Mouse (Mus musculus) heart, embryonic 13.5 days (tissue): ENCODE results near the gene Rgs6. TPM values are rescaled to one million over a fixed set of nuclear protein-coding genes. Genes with fewer than 3 reads are reported as not detected.

ENCODE experiments used
- ATAC-seq: fragments of 200-750 bp; cut with Nextera tagmentation; 2 replicates; pipeline ENCODE4 v1.8.0; 2017; ENCODE audit warnings: moderate TSS enrichment; ENCODE audit not compliant: insufficient number of reproducible peaks, low FRiP score, low TSS enrichment; ENCODE audit errors: extremely low read depth
- H3K27ac ChIP-seq: fragments of 300-500 bp; sonication (generic); replicated peaks from 2 replicates; pipeline ENCODE4 v1.5.1; 2015; ENCODE audit warnings: moderate library complexity, mild to moderate bottlenecking, inconsistent platforms
- H3K27me3 ChIP-seq: fragments of 300-500 bp; sonication (generic); replicated peaks from 2 replicates; pipeline ENCODE4 v1.6.1; 2015; ENCODE audit warnings: mild to moderate bottlenecking, inconsistent platforms
- H3K36me3 ChIP-seq: fragments of 300-500 bp; sonication (generic); 2 replicates; pipeline ENCODE4 v1.6.1; 2015; ENCODE audit warnings: mild to moderate bottlenecking, inconsistent platforms
- H3K4me1 ChIP-seq: fragments of 300-500 bp; sonication (generic); 2 replicates; pipeline ENCODE4 v1.6.1; 2015; ENCODE audit warnings: inconsistent platforms
- H3K4me2 ChIP-seq: fragments of 300-500 bp; sonication (generic); 2 replicates; pipeline ENCODE4 v1.6.1; 2015; ENCODE audit warnings: inconsistent platforms, mild to moderate bottlenecking, moderate library complexity
- H3K4me3 ChIP-seq: fragments of 300-500 bp; sonication (generic); 2 replicates; pipeline ENCODE4 v1.5.1; 2015; ENCODE audit warnings: moderate library complexity, mild to moderate bottlenecking, inconsistent platforms
- H3K9ac ChIP-seq: fragments of 300-500 bp; sonication (generic); 2 replicates; pipeline ENCODE4 v1.6.1; 2015; ENCODE audit warnings: inconsistent platforms, mild to moderate bottlenecking, moderate library complexity
- H3K9me3 ChIP-seq: fragments of 300-500 bp; sonication (generic); 2 replicates; pipeline ENCODE4 v1.6.1; 2016; ENCODE audit warnings: inconsistent platforms
- WGBS: fragments of 180-500 bp; shearing (Covaris S2); methylation state at CpG from one replicate; pipeline ENCODE4 v1.1.7; 2015; ENCODE audit warnings: mixed read lengths; 5-methylcytosine and 5-hydroxymethylcytosine counted together
- polyA plus RNA-seq: library from polyadenylated mRNA; unstranded; fragments of >200 nt; fragmentation: Nextera tagmentation; extraction: Ambion mirVana; gene quantifications from 2 replicates; pipeline ENCODE4 v1.2.1, GENCODE M21; 2015

The Rgs6 gene
- polyA plus RNA-seq, 1 experiment from 2014 or later = 13.6 TPM

DNA sequence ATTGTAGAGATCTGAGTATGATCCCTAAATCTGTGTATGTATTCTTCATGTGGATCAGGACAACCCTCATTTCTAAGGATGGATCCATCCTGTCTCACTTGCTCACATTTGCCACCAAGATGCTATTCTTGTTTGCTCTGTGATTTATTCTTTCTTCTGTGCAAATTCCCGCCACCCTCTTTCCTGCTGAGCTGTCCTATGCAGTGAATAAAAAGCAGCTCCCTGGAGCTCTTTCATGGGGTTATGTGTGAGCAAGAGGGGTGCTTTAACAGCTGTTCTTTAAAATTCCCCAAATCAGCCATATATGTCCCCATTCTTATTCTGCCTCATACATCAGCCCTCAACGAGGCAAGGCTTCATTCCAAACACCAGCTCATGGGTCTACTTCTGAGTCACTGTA lies 277.6 kb downstream of the Rgs6 start:
- no peak overlapping the region for H3K4me3 ChIP-seq
- H3K4me1 ChIP-seq = no peaks in the 10 kb centered on the region
- no peaks in the 10 kb centered on the region for H3K9me3 ChIP-seq
- H3K9ac ChIP-seq = no peak overlapping the region
- WGBS = 64% methylated on average over 2 of the region's 2 CpGs
- H3K27ac ChIP-seq = no peak overlapping the region
- no peaks in the 10 kb centered on the region for H3K36me3 ChIP-seq
- no peak for ATAC-seq
- no peak overlapping the region for H3K4me2 ChIP-seq
- H3K27me3 ChIP-seq = no peaks in the 10 kb centered on the region

DNA sequence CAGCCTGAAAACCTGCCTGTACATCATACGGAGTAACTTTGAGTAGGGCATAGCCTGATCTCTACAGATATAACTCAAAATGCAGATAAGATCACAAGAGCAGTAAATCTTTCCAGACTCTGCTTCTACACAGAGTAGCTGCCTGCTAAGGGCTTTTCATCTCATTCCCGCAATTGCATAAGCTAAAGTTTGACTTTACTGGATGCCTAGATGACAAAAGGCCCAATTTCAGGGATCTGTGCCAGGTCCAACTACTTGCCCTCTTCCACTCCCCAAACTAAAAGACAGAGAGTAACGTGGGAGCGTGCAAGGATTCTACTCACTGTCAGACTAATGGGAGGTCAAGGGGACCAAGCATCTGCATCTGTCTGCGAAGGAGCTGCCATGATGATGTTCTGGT lies 292.6 kb downstream of the Rgs6 start:
- WGBS = 80% methylated on average over 5 of the region's 5 CpGs
- peaks cover 4% of the 10 kb centered on the region; the same call in 1 of the 2 replicates for H3K4me1 ChIP-seq
- H3K4me3 ChIP-seq = no peak overlapping the region
- ATAC-seq = no peak
- H3K9me3 ChIP-seq = no peaks in the 10 kb centered on the region
- H3K36me3 ChIP-seq = no peaks in the 10 kb centered on the region
- no peaks in the 10 kb centered on the region for H3K27me3 ChIP-seq
- no peak overlapping the region for H3K27ac ChIP-seq
- no peak overlapping the region for H3K9ac ChIP-seq
- H3K4me2 ChIP-seq = no peak overlapping the region

DNA sequence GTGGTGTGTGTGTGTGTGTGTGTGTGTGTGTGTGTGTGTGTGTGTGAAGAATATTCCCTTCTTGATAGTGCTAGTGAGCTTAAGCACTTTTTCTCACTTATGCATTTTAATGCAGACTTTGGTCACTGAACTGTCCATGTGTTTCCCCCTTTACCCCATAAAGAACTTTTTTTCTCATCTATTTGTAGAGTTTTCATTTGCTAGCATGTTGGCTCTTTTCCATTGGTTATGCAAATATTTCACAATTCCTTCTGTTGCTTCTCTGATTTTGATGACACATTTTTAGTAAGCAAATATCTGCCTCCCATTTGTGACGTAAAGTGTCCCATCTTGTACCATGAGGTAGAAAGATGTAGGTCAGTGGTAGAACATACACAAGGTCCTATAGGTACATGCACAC lies 295.0 kb downstream of the Rgs6 start:
- ATAC-seq = no peak
- WGBS = 100% methylated on average over 1 of the region's 1 CpGs
- Histone ChIP-seq H3K36me3 (no peaks in the 10 kb centered on the region), H3K4me1 (peaks cover 4% of the 10 kb centered on the region; the same call in 1 of the 2 replicates), H3K4me3 (no peak overlapping the region), H3K27me3 (no peaks in the 10 kb centered on the region), H3K9ac (no peak overlapping the region), H3K27ac (no peak overlapping the region), H3K9me3 (no peaks in the 10 kb centered on the region), H3K4me2 (no peak overlapping the region)

DNA sequence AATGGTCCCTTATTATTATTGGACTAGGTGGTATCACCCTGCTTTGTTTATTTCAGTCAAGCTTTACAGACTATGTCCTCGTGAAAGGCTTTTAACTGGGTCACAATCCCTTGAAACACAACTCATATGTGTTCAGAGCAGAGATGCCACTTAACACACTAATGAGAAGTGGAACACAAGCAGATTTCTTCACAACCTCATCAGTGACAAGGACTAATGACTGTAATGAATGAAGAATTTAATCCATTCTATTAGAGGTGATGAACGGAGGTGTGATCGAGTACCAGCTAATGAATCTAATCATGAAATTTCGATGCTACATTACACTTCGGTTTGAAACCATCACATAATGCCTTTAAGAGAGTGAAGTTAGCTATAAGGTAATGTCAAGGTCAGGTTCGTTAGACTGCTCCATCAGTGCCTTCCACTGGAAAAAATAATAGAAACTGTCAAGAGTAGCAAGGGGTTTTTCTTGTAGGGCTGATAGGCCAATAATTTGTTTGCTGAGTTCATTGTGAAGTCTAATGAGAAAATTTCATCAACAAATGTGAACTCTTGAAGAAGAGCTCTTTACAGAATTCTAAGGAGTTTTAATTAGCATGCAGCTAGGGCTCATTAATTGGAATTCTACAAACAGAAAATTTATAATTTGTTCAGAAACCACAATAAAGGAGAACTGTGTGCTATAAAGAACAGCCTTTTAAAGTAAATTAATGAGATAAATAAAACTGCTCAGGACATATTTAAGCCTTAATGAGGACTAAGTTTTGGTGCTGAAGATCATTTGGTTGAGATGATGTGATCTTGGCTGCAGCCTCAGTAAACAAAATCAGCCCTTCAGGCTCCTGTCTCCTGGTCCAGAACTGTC lies 307.1 kb downstream of the Rgs6 start:
- no peak overlapping the region for H3K4me3 ChIP-seq
- H3K27me3 ChIP-seq = no peaks in the 10 kb centered on the region
- WGBS = 79% methylated on average over 6 of the region's 6 CpGs
- ATAC-seq = no peak
- H3K9me3 ChIP-seq = no peaks in the 10 kb centered on the region
- no peak overlapping the region for H3K4me2 ChIP-seq
- H3K9ac ChIP-seq = no peak overlapping the region
- H3K4me1 ChIP-seq = peaks cover 14% of the 10 kb centered on the region
- H3K27ac ChIP-seq = no peak overlapping the region
- no peaks in the 10 kb centered on the region for H3K36me3 ChIP-seq

- Histone ChIP-seq H3K4me3 (no peak overlapping the region), H3K4me2 (no peak overlapping the region), H3K27me3 (no peaks in the 10 kb centered on the region), H3K4me1 (no peaks in the 10 kb centered on the region), H3K36me3 (no peaks in the 10 kb centered on the region), H3K27ac (no peak overlapping the region), H3K9ac (no peak overlapping the region), H3K9me3 (no peaks in the 10 kb centered on the region)
- 65% methylated on average over 1 of the region's 1 CpGs for WGBS
- ATAC-seq = no peak
Observed at GRCm38 (mm10) chr12:82905773-82906172, 317.7 kb downstream of the Rgs6 start.

DNA sequence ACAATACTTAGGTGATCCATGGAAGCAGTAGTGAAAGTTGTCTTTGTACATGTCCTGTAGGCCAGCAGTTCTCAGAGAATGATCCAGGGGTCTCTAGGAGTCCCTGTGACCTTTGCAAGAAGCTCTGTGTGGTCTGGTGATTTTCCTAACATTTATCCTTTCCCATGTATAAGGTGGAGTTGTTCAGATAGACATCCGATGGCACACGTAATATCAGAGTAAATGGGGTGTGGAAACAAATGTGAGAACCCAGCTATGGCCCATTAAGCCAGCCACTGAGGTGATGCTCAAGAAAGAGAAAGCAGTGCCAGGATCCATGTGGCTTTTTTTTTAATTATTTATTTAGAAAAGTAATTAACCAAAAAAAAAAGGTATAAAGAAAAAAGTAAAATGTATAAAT lies 322.8 kb downstream of the Rgs6 start:
- no peak overlapping the region for H3K4me3 ChIP-seq
- WGBS = 89% methylated on average over 2 of the region's 2 CpGs
- no peaks in the 10 kb centered on the region for H3K27me3 ChIP-seq
- no peak overlapping the region for H3K9ac ChIP-seq
- no peak overlapping the region for H3K4me2 ChIP-seq
- H3K9me3 ChIP-seq = no peaks in the 10 kb centered on the region
- no peaks in the 10 kb centered on the region for H3K4me1 ChIP-seq
- ATAC-seq = no peak
- H3K27ac ChIP-seq = no peak overlapping the region
- H3K36me3 ChIP-seq = no peaks in the 10 kb centered on the region

DNA sequence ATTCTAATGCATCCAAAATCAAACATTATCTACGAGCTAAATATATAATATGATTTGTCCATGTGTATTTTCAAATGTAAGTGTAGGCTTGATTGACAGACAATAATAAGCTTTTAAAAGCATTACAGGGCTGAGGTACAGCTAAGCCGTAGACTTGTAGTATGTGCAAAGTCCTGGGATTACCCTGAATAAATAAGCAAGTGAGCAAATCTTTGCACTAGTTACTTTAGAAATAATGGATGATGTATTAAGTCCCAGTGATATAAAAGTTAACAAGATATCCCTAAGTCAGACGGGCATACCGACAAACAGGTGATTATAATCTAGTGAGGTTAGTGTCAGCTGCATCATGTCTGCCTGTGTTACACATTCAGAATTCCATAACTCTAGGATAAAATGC lies 326.0 kb downstream of the Rgs6 start:
- no peaks in the 10 kb centered on the region for H3K4me1 ChIP-seq
- no peak overlapping the region for H3K27ac ChIP-seq
- no peak overlapping the region for H3K9ac ChIP-seq
- no peak for ATAC-seq
- no peak overlapping the region for H3K4me2 ChIP-seq
- H3K4me3 ChIP-seq = no peak overlapping the region
- H3K9me3 ChIP-seq = no peaks in the 10 kb centered on the region
- no peaks in the 10 kb centered on the region for H3K27me3 ChIP-seq
- no peaks in the 10 kb centered on the region for H3K36me3 ChIP-seq
- 74% methylated on average over 4 of the region's 4 CpGs for WGBS

GRCm38 (mm10) chr12:82920146-82920545 lies 332.1 kb downstream of the Rgs6 start:
- no peaks in the 10 kb centered on the region for H3K36me3 ChIP-seq
- no peak overlapping the region for H3K9ac ChIP-seq
- H3K9me3 ChIP-seq = no peaks in the 10 kb centered on the region
- H3K4me3 ChIP-seq = no peak overlapping the region
- no peaks in the 10 kb centered on the region for H3K27me3 ChIP-seq
- no peak for ATAC-seq
- H3K4me1 ChIP-seq = peaks cover 19% of the 10 kb centered on the region
- no peak overlapping the region for H3K4me2 ChIP-seq
- WGBS = 19% methylated on average over 2 of the region's 2 CpGs
- H3K27ac ChIP-seq = peak overlapping the region; percentile 39; the same call in 1 of the 2 replicates

GRCm38 (mm10) chr12:82921287-82922015 lies 333.4 kb downstream of the Rgs6 start:
- H3K36me3 ChIP-seq = no peaks in the 10 kb centered on the region
- 89% methylated on average over 20 of the region's 20 CpGs for WGBS
- H3K27ac ChIP-seq = no peak overlapping the region
- H3K4me3 ChIP-seq = no peak overlapping the region
- H3K27me3 ChIP-seq = no peaks in the 10 kb centered on the region
- H3K4me2 ChIP-seq = no peak overlapping the region
- no peaks in the 10 kb centered on the region for H3K9me3 ChIP-seq
- H3K4me1 ChIP-seq = peaks cover 28% of the 10 kb centered on the region
- H3K9ac ChIP-seq = no peak overlapping the region
- ATAC-seq = no peak

DNA sequence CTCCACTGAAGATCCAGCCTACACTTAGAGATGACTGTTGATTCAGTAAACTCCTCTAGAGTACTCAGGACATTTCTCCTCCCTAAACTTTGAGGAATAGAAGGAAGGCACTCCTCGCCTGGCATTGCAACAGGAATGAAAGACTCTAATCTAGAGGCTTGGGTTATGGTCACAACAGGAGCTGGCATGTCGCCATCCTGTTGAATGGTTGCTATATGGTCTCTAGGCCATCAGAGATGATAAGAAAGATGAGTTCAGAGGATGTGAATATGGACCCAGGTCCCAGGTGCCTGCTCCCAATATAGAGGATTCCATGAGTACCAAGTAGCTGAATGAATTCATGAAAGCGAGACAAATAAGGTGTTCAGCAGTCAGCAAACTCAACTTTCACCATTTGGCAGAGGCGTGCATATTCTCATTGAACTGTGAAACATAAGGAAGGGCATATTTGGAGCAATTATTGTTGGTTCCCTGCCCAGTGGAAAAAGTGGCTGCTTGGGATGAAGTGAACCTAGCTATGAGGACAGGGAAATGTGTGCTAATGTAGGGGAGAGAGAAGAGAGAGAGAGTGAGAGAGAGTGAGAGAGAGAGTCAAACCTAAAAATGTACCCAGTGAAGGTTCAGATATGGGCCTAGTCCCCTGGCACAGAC lies 334.9 kb downstream of the Rgs6 start:
- Histone ChIP-seq H3K4me2 (no peak overlapping the region), H3K9ac (no peak overlapping the region), H3K9me3 (no peaks in the 10 kb centered on the region), H3K36me3 (no peaks in the 10 kb centered on the region), H3K27ac (no peak overlapping the region), H3K4me1 (peaks cover 29% of the 10 kb centered on the region), H3K27me3 (no peaks in the 10 kb centered on the region), H3K4me3 (no peak overlapping the region)
- ATAC-seq = no peak
- 86% methylated on average over 4 of the region's 4 CpGs for WGBS

GRCm38 (mm10) chr12:82932706-82933461 lies 344.8 kb downstream of the Rgs6 start:
- H3K4me1 ChIP-seq = peaks cover 44% of the 10 kb centered on the region
- H3K27ac ChIP-seq = peak overlapping the region; percentile 68
- H3K9me3 ChIP-seq = no peaks in the 10 kb centered on the region
- ATAC-seq = no peak
- H3K4me3 ChIP-seq = no peak overlapping the region
- peak overlapping the region; percentile 45 for H3K4me2 ChIP-seq
- WGBS = 45% methylated on average over 14 of the region's 14 CpGs
- 0 out of 2 replicates have a peak overlapping the region, but pooled peaks have one; percentile 2 for H3K9ac ChIP-seq
- no peaks in the 10 kb centered on the region for H3K36me3 ChIP-seq
- H3K27me3 ChIP-seq = no peaks in the 10 kb centered on the region
